8 mouse cellular contexts compared by ENCODE assay signal in genomic region chr11:12037689-12038469, GRCm38 (mm10). TPM values are rescaled to one million over a fixed set of nuclear protein-coding genes. Genes with fewer than 3 reads are reported as not detected.
A peak's percentile ranks its signal among the peaks of the same experiment; 100 is the strongest.
DNase-seq lines count a peak whose midpoint lies in the region; ATAC-seq and TF ChIP-seq lines count a peak whose summit lies in the region.

No protein-coding gene starts in this region.

- TF ChIP-seq CTCF in layer of hippocampus, adult 2 months (conservative IDR thresholded peaks at IDR 0.05): no peak
- TF ChIP-seq CTCF in embryonic fibroblast, embryonic 13.5 days (IDR thresholded peaks at IDR 0.05; ENCODE audit: borderline replicate concordance, insufficient read depth, low read length): no peak

- H3K9ac ChIP-seq in neural tube, embryonic 14.5 days (replicated peaks; ENCODE audit: low read depth, low read length): peak overlapping the region; percentile 25; the same call in 1 of the 2 replicates

- no peak for DNase-seq in layer of hippocampus, adult 2 months (ENCODE audit: low spot score in 2 of 2)
- no peak for DNase-seq in layer of hippocampus, adult 9-10 months (ENCODE audit: low spot score)
- peak; percentile 73 for DNase-seq in limb, embryonic 10.5 days (ENCODE audit: low spot score)
- DNase-seq in frontal cortex, postnatal 36 days (ENCODE audit: low spot score in 2 of 2): no peak

- H3K4me2 ChIP-seq in neural tube, embryonic 14.5 days (ENCODE audit: low read depth, low read length): peak overlapping the region; percentile 47

- peaks cover 12% of the 10 kb centered on the region for H3K36me3 ChIP-seq in limb, embryonic 10.5 days
- no peaks in the 10 kb centered on the region for H3K36me3 ChIP-seq in neural tube, embryonic 14.5 days (ENCODE audit: control insufficient read depth, insufficient read depth, low read length)

- peaks cover 100% of the 10 kb centered on the region for H3K27me3 ChIP-seq in limb, embryonic 10.5 days (ENCODE audit: low read depth, poor library complexity, severe bottlenecking)
- H3K27me3 ChIP-seq in neural tube, embryonic 14.5 days (ENCODE audit: control insufficient read depth, insufficient read depth, low read length): peaks cover 61% of the 10 kb centered on the region

- peak overlapping the region; percentile 9; the same call in 1 of the 2 replicates for H3K4me3 ChIP-seq in layer of hippocampus, adult 2 months
- peak overlapping the region; percentile 61 for H3K4me3 ChIP-seq in embryonic fibroblast, embryonic 13.5 days (ENCODE audit: insufficient read depth, low read length)
- peak overlapping the region; percentile 70 for H3K4me3 ChIP-seq in limb, embryonic 10.5 days
- peak overlapping the region; percentile 45 for H3K4me3 ChIP-seq in neural tube, embryonic 14.5 days (ENCODE audit: low read depth, low read length)

- no peaks in the 10 kb centered on the region for H3K9me3 ChIP-seq in limb, embryonic 10.5 days (replicated peaks)
- no peaks in the 10 kb centered on the region for H3K9me3 ChIP-seq in neural tube, embryonic 14.5 days (ENCODE audit: control insufficient read depth, low read length)

- no peaks in the 10 kb centered on the region for H3K4me1 ChIP-seq in embryonic fibroblast, embryonic 13.5 days (ENCODE audit: control insufficient read depth, insufficient read depth, low read length)
- peaks cover 10% of the 10 kb centered on the region; the same call in 1 of the 2 replicates for H3K4me1 ChIP-seq in limb, embryonic 10.5 days
- H3K4me1 ChIP-seq in neural tube, embryonic 14.5 days (ENCODE audit: control insufficient read depth, insufficient read depth, low read length): no peaks in the 10 kb centered on the region

- ATAC-seq in neural tube, embryonic 14.5 days (ENCODE audit: low read depth): peak; percentile 60; the same call in 1 of the 2 replicates
- no peak for ATAC-seq in activated CD4-positive, CD25-positive, alpha-beta regulatory T cell, adult 4 months
- ATAC-seq in megakaryocyte-erythroid progenitor cell, adult 5-6 weeks (replicated peaks; ENCODE audit: low FRiP score, low TSS enrichment, poor library complexity, severe bottlenecking): no peak

- TF ChIP-seq POLR2A in embryonic fibroblast, embryonic 13.5 days (IDR thresholded peaks at IDR 0.05; ENCODE audit: low read depth, low read length): no peak

- WGBS in limb, embryonic 10.5 days: 7% methylated on average over 48 of the region's 48 CpGs
- WGBS in neural tube, embryonic 14.5 days: 3% methylated on average over 46 of the region's 48 CpGs

- H3K27ac ChIP-seq in layer of hippocampus, adult 2 months: no peak overlapping the region
- peak overlapping the region; percentile 88 for H3K27ac ChIP-seq in embryonic fibroblast, embryonic 13.5 days (ENCODE audit: insufficient read depth, low read length)
- peak overlapping the region; percentile 97 for H3K27ac ChIP-seq in limb, embryonic 10.5 days
- H3K27ac ChIP-seq in neural tube, embryonic 14.5 days (ENCODE audit: low read depth, low read length): peak overlapping the region; percentile 48; the same call in 1 of the 2 replicates

RNA-seq across cellular contexts. Expression of gene Grb10, which starts 0.6 kb away (rescaled TPM):
- total RNA-seq in layer of hippocampus, adult 2 months (2021): 10 to 100 TPM; 25.0 TPM
- 618 and 784 TPM in 2 replicates for polyA plus RNA-seq in embryonic fibroblast, embryonic 13.5 days (2011; ENCODE audit: insufficient read length, low read depth, missing spikeins)
- 474 and 593 TPM in 2 replicates for polyA plus RNA-seq in limb, embryonic 10.5 days (2016; fragmentation: Nextera tagmentation; extraction: Ambion mirVana)
- polyA plus RNA-seq in neural tube, embryonic 14.5 days (2014; fragmentation: Nextera tagmentation; extraction: Ambion mirVana): 39.4 and 41.2 TPM in 2 replicates
- not detected for polyA plus RNA-seq in activated CD4-positive, CD25-positive, alpha-beta regulatory T cell, adult 4 months (2017; shearing (Covaris generic))
- total RNA-seq in megakaryocyte-erythroid progenitor cell, adult 5-6 weeks (2014; fragmentation: Nextera tagmentation): 38.7 and 42.0 TPM in 2 replicates
- total RNA-seq in megakaryocyte-erythroid progenitor cell, adult 5-6 weeks (2017): 53.4 and 54.0 TPM in 2 replicates

Comparison
In these comparisons a context has a peak if more than half of its experiments do, and no peak if none do; other contexts are left out.
1. H3K4me3 ChIP-seq: peak in every context shown above with its lines; median percentile 70 in limb, embryonic 10.5 days; 61 in embryonic fibroblast, embryonic 13.5 days; 45 in neural tube, embryonic 14.5 days; 9 in layer of hippocampus, adult 2 months.
2. RNA of gene Grb10, which starts 0.6 kb away (polyA plus RNA-seq): 618 to 784 TPM in embryonic fibroblast, embryonic 13.5 days, 474 to 593 TPM in limb, embryonic 10.5 days and 39.4 to 41.2 TPM in neural tube, embryonic 14.5 days; not detected in activated CD4-positive, CD25-positive, alpha-beta regulatory T cell, adult 4 months; every median in the first group is over 10 times any median in the second.